Mouse (Mus musculus) thymus, postnatal 0 days (tissue): ENCODE measurements around the gene Fbxw27. TPM values are rescaled to one million over a fixed set of nuclear protein-coding genes. Genes with fewer than 3 reads are reported as not detected.
"Not testable (repeated sequence)": the region's sequence is repeated elsewhere in the genome, so short reads cannot be mapped to it uniquely, and the experiment has no call there.

Source experiments
- DNase-seq: peaks from one replicate; pipeline ENCODE4 v3.0.0-alpha.2; 2015; ENCODE audit warnings: low spot score
- polyA plus RNA-seq: library from polyadenylated mRNA; unstranded; fragments of >200 nt; fragmentation: Nextera tagmentation; extraction: Ambion mirVana; gene quantifications from 2 replicates; pipeline ENCODE4 v1.2.1, GENCODE M21; 2015

Gene Fbxw27
- polyA plus RNA-seq, result not detected in 2 replicates

DNA sequence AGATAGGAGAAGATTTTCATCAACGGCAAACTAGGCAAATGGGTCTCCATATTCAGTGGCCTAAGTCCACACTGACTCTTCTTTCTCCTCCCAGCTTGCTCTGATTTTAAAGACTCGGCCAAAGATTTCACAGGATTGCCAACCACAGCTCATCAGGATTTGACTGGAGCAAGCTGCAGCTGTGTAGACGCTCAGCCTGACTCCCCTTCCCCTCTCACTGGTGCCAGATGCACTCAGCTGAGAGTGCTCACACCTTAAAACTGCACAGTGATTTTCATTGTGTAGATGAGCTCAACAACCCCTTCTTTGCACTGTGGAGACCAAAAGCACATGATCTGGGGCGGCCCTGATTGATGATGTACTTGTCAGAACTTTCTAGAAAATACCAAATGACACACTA lies at the start of gene Fbxw27:
TSS of gene Fbxw27 (minus strand) at position 101 of the 400 bp plus-strand sequence.
- DNase-seq, result not testable (repeated sequence)

DNA sequence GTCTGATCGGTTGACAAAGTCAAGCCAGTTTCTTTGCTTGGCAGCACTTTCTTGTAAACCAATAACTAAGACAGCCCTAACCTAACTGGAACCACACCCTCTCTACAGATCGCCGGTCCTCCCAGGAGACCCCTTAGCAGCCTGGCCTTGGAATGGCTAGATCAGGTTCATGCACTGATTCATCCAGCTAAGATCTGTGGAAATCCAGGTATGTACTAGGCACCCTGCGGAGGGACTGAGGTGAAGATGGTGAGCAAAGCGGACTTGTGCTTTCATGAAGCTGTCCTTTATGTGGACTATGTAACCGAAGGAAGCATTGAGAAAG lies 42.6 kb upstream of the Fbxw27 start:
- DNase-seq, result no peak

- peak; percentile 84 for DNase-seq
Measured at GRCm38 (mm10) chr9:109832391-109833087, 42.1 kb upstream of the Fbxw27 start, which contains the start of gene Nme6. Gene Nme6 (plus strand): TSS chr9:109832749.

DNA sequence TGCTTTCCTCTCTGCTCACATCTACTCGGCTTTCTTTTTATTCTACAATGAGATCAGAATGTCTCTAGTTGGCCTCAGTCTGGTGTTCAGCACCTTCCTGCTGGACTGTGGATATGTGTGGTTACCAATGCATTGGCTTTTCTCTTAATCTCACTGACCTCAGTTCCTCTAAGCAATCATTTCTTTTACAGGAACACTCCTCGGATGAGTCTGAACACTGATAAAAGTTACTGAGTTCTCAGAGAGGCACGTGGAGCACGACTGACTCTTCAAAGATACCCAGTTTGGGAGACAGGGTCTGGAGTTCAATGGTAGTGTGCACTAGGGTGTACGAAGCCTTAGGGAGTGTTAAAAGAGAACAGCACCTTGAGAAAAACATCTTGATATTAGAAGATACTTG lies 35.7 kb upstream of the Fbxw27 start:
- no peak for DNase-seq

DNA sequence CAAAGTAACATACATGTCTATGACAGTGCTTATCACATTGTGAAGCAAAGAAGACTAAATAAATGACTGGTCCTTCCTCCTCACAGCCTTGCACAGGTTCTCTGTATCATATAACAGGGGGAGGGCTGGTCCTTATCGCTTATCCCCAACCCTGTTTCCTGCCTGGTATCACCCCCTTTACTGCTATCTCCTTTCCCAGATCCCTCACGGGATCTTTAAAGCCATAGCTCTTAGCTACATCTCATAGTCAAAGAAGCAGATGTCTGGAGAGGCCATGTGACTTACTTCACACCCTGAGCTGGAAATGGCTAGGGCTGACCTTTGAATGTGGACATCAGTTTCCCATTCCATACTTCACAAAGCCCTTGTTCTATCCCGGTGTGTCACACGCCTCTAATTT lies 35.3 kb upstream of the Fbxw27 start:
- no peak for DNase-seq

DNA sequence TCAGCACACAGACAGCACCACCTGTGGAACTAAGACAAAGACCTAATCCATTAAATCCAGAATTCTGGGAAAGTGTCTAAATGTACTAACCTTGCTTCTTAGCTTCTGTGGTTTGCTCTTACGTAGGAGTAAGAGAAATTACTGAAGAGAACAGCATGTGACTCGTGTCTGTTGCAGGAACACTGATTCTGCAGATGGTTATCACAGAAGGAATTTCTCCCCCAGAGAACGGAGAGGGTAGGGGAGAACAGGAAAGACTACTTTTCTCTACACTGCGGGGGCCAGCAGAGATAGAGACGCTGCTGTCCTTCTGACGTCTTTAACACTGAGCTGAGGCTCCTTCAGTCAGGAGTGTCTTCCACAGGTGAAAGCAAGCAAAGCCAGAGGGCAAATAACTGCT lies 25.9 kb upstream of the Fbxw27 start:
- DNase-seq, result no peak

DNA sequence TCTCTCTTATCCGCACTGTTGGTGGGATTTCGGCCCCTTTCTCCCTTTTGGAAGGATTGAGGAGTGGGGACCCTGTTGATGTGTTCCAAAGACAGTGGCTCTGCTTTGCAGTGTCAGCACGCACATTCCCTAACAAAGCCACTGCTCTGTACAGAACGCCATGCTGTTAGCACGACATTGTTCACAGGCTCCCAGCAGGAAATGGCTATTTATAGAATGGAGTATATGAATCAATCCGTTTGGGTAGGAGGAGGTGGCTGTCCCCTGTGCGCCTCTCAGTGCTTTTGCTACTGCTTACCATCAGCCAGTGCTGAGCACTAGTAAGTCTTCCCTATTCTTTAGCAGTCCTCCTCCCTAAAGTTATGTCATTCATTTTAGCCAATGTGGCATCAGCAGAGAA lies 23.0 kb upstream of the Fbxw27 start:
- no peak for DNase-seq

DNA sequence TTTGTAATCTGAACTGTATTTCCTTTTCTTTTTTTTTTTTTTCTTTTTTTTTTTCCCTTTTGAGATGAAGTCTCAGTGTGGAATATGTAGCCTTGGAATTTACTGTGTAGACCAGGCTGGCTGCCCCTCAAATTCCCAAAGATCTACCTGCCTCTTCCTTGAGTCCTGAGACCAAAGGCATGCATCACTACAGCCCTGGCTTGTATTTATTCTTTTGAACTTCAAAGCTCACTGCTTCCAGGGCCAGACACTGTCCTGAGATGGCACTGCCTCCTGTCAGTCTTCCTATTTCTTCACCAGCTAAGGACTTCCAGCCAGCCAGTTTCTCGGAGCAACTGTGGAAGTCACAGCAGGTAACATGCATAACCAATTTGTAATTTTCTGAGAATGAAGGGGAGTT lies 21.5 kb upstream of the Fbxw27 start, which contains the start of gene Spink8:
TSS of gene Spink8 (plus strand) at position 301 of the 400 bp plus-strand sequence.
- no peak for DNase-seq

DNA sequence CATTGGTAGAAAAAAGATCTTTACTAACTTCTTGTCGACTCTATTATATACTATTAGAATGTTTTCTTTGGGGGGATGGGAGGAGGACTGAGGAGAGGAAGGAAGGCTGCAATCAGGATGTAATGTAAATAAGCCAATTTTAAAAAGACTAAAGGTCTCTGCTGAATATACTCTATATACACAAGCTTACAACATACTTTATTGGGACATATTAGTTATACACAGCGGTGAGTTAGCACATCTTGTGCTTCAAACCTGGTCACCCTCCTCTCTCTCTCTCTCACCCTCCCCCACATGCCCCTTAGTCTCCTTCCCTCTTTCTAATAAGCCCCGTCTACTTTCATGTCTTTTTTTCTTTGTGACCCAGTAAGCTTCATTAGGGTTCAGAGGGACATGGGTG lies 17.4 kb upstream of the Fbxw27 start:
- no peak for DNase-seq

- DNase-seq, result no peak
Measured at GRCm38 (mm10) chr9:109806695-109807293, 16.3 kb upstream of the Fbxw27 start.

- DNase-seq, result no peak
Measured at GRCm38 (mm10) chr9:109806260-109806659, 15.8 kb upstream of the Fbxw27 start.

DNA sequence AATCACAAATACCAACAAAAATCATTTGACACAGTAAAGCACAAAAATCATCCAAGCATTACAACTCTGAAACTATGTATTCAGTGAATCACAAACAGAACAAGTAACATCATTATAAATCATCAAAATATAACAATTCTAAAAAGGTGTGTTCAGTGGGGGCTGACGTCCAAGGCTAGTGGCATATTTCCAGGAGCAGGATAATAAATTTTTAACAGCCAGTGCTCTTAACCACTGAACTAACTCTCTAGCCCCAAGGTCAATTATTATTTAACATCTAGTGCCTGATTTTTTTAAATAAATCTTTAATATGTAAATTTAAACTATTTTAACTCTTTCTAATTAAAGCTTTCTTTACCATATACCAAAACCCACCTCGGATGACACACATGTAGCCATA lies 15.1 kb upstream of the Fbxw27 start:
- not testable (repeated sequence) for DNase-seq

GRCm38 (mm10) chr9:109798051-109798450 lies 7.6 kb upstream of the Fbxw27 start:
- peak; percentile 20 for DNase-seq

GRCm38 (mm10) chr9:109795811-109796210 lies 5.3 kb upstream of the Fbxw27 start:
- DNase-seq, result no peak

GRCm38 (mm10) chr9:109795221-109795620 lies 4.8 kb upstream of the Fbxw27 start:
- DNase-seq, result no peak

DNA sequence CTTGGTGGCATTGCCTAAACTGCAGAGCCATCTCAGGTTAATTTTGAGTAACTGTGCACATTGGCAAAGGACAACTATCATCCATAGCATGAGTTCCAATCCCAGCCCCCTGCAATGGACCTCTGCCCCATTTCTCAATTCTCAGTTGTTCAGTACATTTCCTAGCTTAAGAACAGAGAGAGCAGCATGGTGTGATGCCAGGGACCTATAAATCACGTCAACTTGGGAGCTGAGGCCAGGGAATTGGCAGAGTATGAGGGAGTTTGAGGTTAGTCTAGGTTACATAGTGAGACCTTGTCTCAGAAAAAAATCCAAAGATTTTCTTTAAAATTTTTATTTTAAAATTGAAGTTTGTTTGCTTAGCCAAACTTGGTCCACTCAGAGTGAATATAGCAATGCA lies 23.6 kb downstream of the Fbxw27 start:
- not testable (repeated sequence) for DNase-seq

DNA sequence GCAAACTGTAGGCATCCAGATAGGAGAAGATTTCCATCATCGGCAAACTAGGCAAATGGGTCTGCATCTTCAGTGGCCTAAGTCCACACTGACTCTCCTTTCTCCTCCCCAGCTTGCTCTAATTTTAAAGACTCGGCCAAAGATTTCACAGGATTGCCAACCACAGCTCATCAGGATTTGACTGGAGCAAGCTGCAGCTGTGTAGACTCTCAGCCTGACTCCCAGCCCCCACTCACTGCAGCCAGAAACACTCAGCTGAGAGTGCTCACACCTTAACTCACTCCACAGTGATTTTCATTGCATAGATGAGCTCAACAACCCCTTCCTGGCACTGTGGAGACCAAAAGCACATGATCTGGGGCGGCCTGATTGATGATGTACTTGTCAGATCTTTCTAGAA lies 44.5 kb downstream of the Fbxw27 start, which contains the start of gene Fbxw26:
TSS of gene Fbxw26 (minus strand) at position 101 of the 400 bp plus-strand sequence.
- not testable (repeated sequence) for DNase-seq

Other genes starting within 250 kb of the Fbxw27 start
- not detected in 2 replicates for gene Fbxw15, start 222.4 kb downstream of the Fbxw27 start, polyA plus RNA-seq
- 0.08 TPM in 1 of 2 replicates, not detected in the other for gene Fbxw24, start 164.6 kb downstream of the Fbxw27 start, polyA plus RNA-seq
- gene Fbxw25, start 126.0 kb downstream of the Fbxw27 start, polyA plus RNA-seq, result not detected in 2 replicates
- not detected in 2 replicates for gene Fbxw18, start 88.0 kb downstream of the Fbxw27 start, polyA plus RNA-seq
- not detected in 2 replicates for gene Fbxw26, start 44.6 kb downstream of the Fbxw27 start, polyA plus RNA-seq
- 0.81 TPM in 1 of 2 replicates, not detected in the other for gene Spink8, start 21.6 kb upstream of the Fbxw27 start, polyA plus RNA-seq
- 40.9 and 43.0 TPM in 2 replicates for gene Nme6, start 42.1 kb upstream of the Fbxw27 start, polyA plus RNA-seq
- 2.5 and 5.1 TPM in 2 replicates for gene Camp, start 58.9 kb upstream of the Fbxw27 start, polyA plus RNA-seq
- gene Cdc25a, start 84.9 kb upstream of the Fbxw27 start, polyA plus RNA-seq, result 27.7 and 30.8 TPM in 2 replicates
- gene Map4, start 140.8 kb upstream of the Fbxw27 start, polyA plus RNA-seq, result 69.9 and 71.6 TPM in 2 replicates